Comparison of ENCODE assay signal across 22 mouse cellular contexts in the genomic region with DNA sequence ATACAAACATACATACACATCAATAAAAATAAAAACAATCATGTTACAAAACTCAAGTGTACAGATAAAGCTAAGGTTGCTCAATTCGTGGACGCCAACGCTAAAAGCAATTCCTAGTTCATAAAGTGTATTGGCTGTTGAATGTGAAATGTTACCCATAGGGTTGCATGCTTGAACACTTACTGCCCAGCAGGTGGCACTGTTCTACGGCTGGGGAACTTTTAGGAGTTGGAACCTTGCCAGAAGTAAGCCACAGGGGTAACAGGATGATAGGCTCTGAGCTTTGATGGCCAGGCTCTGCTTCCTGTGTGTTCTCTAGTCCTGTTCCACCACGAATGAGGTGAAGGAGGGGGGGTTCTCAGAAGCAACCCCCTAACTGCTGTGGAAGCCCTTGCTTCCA. TPM values are rescaled to one million over a fixed set of nuclear protein-coding genes. Genes with fewer than 3 reads are reported as not detected.
A peak's percentile ranks its signal among the peaks of the same experiment; 100 is the strongest.
DNase-seq lines count a peak whose midpoint lies in the region; ATAC-seq and TF ChIP-seq lines count a peak whose summit lies in the region.
"Had no signal": no experiment of that assay in that cellular context is flagged by ENCODE, and none has a peak within 500 bp of the region (broad histone marks: within the 10 kb centered on the region; RNA-seq: fewer than 3 reads in every experiment).

TSS of gene Gm11077 (plus strand) at position 13 of the 400 bp plus-strand sequence.

- peak; percentile 18 for DNase-seq in CD4-positive, CD25-positive, alpha-beta regulatory T cell, adult 2 months (ENCODE audit: low read depth, low spot score)
- DNase-seq in kidney, adult 9 months = no peak
- no peak for DNase-seq in lung, postnatal 0 days (ENCODE audit: low spot score)
- DNase-seq in lung, postnatal 25 days (ENCODE audit: low spot score) = no peak
- no peak for DNase-seq in stomach, postnatal 0 days (ENCODE audit: low spot score)
- DNase-seq in kidney, postnatal 10 days = no peak
- DNase-seq: cerebellum, postnatal 14 days; embryo, embryonic 11 days; kidney, postnatal 36 days; liver, embryonic 13.5 days; lung, postnatal 14 days; right cerebral cortex, postnatal 25 days; thymus, postnatal 36 days had no signal

- no peak within 1 kb of the TSS for H3K9ac ChIP-seq in kidney, embryonic 16.5 days (replicated peaks; ENCODE audit: low read length)
- H3K9ac ChIP-seq in lung, postnatal 0 days (replicated peaks; ENCODE audit: low read depth) = no peak within 1 kb of the TSS
- no peak within 1 kb of the TSS for H3K9ac ChIP-seq in stomach, postnatal 0 days (ENCODE audit: low read length)
- H3K9ac ChIP-seq: forebrain, embryonic 12.5 days; heart, embryonic 15.5 days; liver, embryonic 13.5 days had no signal

- H3K36me3 ChIP-seq in kidney, embryonic 16.5 days (ENCODE audit: insufficient read depth, low read length) = no peaks in the 10 kb centered on the region
- H3K36me3 ChIP-seq in lung, postnatal 0 days (ENCODE audit: insufficient read depth, low read length) = no peaks in the 10 kb centered on the region
- H3K36me3 ChIP-seq in stomach, postnatal 0 days (ENCODE audit: control insufficient read depth, insufficient read depth, low read length) = no peaks in the 10 kb centered on the region
- H3K36me3 ChIP-seq: forebrain, embryonic 12.5 days; heart, embryonic 15.5 days; hindbrain, embryonic 10.5 days; liver, embryonic 13.5 days; midbrain, embryonic 10.5 days had no signal

- peak; percentile 31; the same call in 1 of the 2 replicates for TF ChIP-seq CTCF in lung, postnatal 0 days (IDR thresholded peaks at IDR 0.05)
- peak; percentile 49 for TF ChIP-seq CTCF in stomach, postnatal 0 days (IDR thresholded peaks at IDR 0.05; ENCODE audit: low read depth)

- H3K9me3 ChIP-seq in kidney, embryonic 16.5 days (ENCODE audit: low read length) = peaks cover 7% of the 10 kb centered on the region; the same call in 1 of the 2 replicates
- H3K9me3 ChIP-seq in lung, postnatal 0 days (ENCODE audit: low read length) = no peaks in the 10 kb centered on the region
- no peaks in the 10 kb centered on the region for H3K9me3 ChIP-seq in stomach, postnatal 0 days (ENCODE audit: control insufficient read depth, low read length)
- H3K9me3 ChIP-seq: forebrain, embryonic 12.5 days; heart, embryonic 15.5 days; hindbrain, embryonic 10.5 days had no signal

- H3K27ac ChIP-seq in kidney, embryonic 16.5 days (ENCODE audit: low read length) = peak within 1 kb of the TSS; percentile 43; the same call in 1 of the 2 replicates
- no peak within 1 kb of the TSS for H3K27ac ChIP-seq in lung, postnatal 0 days (ENCODE audit: low read length)
- H3K27ac ChIP-seq in stomach, postnatal 0 days (replicated peaks) = no peak within 1 kb of the TSS
- H3K27ac ChIP-seq: heart, embryonic 15.5 days; hindbrain, embryonic 10.5 days; liver, embryonic 13.5 days; midbrain, embryonic 10.5 days had no signal

- H3K27me3 ChIP-seq in kidney, embryonic 16.5 days (ENCODE audit: insufficient read depth, low read length) = no peaks in the 10 kb centered on the region
- H3K27me3 ChIP-seq in lung, postnatal 0 days (replicated peaks; ENCODE audit: insufficient read depth, low read length) = no peaks in the 10 kb centered on the region
- no peaks in the 10 kb centered on the region for H3K27me3 ChIP-seq in stomach, postnatal 0 days (ENCODE audit: control insufficient read depth, insufficient read depth, low read length)
- H3K27me3 ChIP-seq: forebrain, embryonic 12.5 days; heart, embryonic 15.5 days; liver, embryonic 13.5 days had no signal

- no peak for ATAC-seq in CD4-positive, CD25-positive, alpha-beta regulatory T cell, adult 4 months
- ATAC-seq in kidney, embryonic 16.5 days (ENCODE audit: low FRiP score, low TSS enrichment) = no peak
- no peak for ATAC-seq in lung, postnatal 0 days
- no peak for ATAC-seq in stomach, postnatal 0 days (ENCODE audit: low FRiP score, low TSS enrichment)
- ATAC-seq: inflammation-experienced regulatory T-cells, adult 6 months had no signal

- 87% methylated on average over 5 of the region's 5 CpGs for WGBS in kidney, embryonic 16.5 days
- 88% methylated on average over 5 of the region's 5 CpGs for WGBS in lung, postnatal 0 days
- 89% methylated on average over 5 of the region's 5 CpGs for WGBS in stomach, postnatal 0 days

- peaks cover 12% of the 10 kb centered on the region; the same call in 1 of the 2 replicates for H3K4me1 ChIP-seq in kidney, embryonic 16.5 days (ENCODE audit: insufficient read depth, low read length)
- H3K4me1 ChIP-seq in lung, postnatal 0 days (ENCODE audit: insufficient read depth, low read depth, low read length) = 0 out of 2 replicates have a peak, but pooled peaks cover 5% of the 10 kb centered on the region
- no peaks in the 10 kb centered on the region for H3K4me1 ChIP-seq in stomach, postnatal 0 days (replicated peaks; ENCODE audit: control insufficient read depth, insufficient read depth)
- H3K4me1 ChIP-seq: liver, embryonic 13.5 days had no signal

- no peak within 1 kb of the TSS for H3K4me2 ChIP-seq in kidney, embryonic 16.5 days (replicated peaks; ENCODE audit: low read depth, low read length)
- no peak within 1 kb of the TSS for H3K4me2 ChIP-seq in lung, postnatal 0 days (replicated peaks; ENCODE audit: low read depth, low read length)
- no peak within 1 kb of the TSS for H3K4me2 ChIP-seq in stomach, postnatal 0 days (replicated peaks; ENCODE audit: low read depth)
- H3K4me2 ChIP-seq: forebrain, embryonic 12.5 days; heart, embryonic 15.5 days; liver, embryonic 13.5 days had no signal

- TF ChIP-seq EP300 in lung, postnatal 0 days (IDR thresholded peaks at IDR 0.05) = no peak
- no peak for TF ChIP-seq EP300 in stomach, postnatal 0 days (optimal IDR thresholded peaks at IDR 0.05)

- no peak within 1 kb of the TSS for H3K4me3 ChIP-seq in kidney, embryonic 16.5 days (ENCODE audit: low read length)
- H3K4me3 ChIP-seq in lung, postnatal 0 days (ENCODE audit: low read depth, low read length) = no peak within 1 kb of the TSS
- H3K4me3 ChIP-seq in stomach, postnatal 0 days (ENCODE audit: low read depth, low read length) = no peak within 1 kb of the TSS
- H3K4me3 ChIP-seq: forebrain, embryonic 12.5 days; heart, embryonic 15.5 days; hindbrain, embryonic 10.5 days; liver, embryonic 13.5 days; midbrain, embryonic 10.5 days had no signal

RNA-seq across cellular contexts. Expression of gene Gm11077, which starts in this region (rescaled TPM):
- polyA plus RNA-seq in CD4-positive, CD25-positive, alpha-beta regulatory T cell, adult 4 months (2017; shearing (Covaris generic)) = not detected
- polyA plus RNA-seq in kidney, embryonic 16.5 days (2015; fragmentation: Nextera tagmentation; extraction: Ambion mirVana) = not detected in 2 replicates
- polyA plus RNA-seq in lung, postnatal 0 days (2015; fragmentation: Nextera tagmentation; extraction: Ambion mirVana) = not detected in 2 replicates
- not detected in 2 replicates for polyA plus RNA-seq in stomach, postnatal 0 days (2015; fragmentation: Nextera tagmentation; extraction: Ambion mirVana)
- polyA plus RNA-seq: forebrain, embryonic 12.5 days; heart, embryonic 15.5 days; hindbrain, embryonic 10.5 days; inflammation-experienced regulatory T-cells, adult 6 months; liver, embryonic 13.5 days; midbrain, embryonic 10.5 days; neural tube, embryonic 14.5 days; stomach, embryonic 16.5 days had no signal
